Mouse (Mus musculus): ENCODE data around the gene Gm5148. TPM values are rescaled to one million over a fixed set of nuclear protein-coding genes. Genes with fewer than 3 reads are reported as not detected.

Gm5148 gene
- total and polyA plus RNA-seq, 3 experiments: 1.0 to 147 TPM; not detected in 1

DNA sequence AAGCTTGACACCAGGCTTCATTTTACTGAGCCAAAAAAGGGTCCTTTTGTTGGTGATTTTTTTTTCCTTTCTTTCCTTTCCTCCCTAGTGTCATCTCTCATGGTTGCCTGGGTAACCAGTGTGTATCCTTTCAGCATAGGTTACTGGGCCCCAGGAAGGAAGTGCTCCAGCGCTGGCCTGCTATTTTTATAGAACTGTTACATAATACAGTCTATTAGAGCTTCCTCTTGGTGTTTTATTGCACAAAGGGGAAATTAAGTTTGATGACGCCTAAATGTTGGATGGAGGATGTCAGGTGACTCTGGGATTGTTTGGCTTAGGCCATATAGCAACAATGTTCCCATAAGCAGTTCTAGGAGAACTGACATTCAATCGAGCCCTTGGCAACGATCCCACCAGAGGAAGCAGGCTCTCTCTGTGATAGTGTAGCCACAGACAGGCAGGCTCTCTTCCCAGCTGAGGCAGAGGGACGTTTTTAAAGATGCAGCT is 45.0 kb upstream of the Gm5148 start (continued):
- TF ChIP-seq BHLHE40 (IDR thresholded peaks at IDR 0.05; ENCODE audit: borderline replicate concordance, low read depth, low read length) (no peak), EP300 (IDR thresholded peaks at IDR 0.05; ENCODE audit: low read depth in 1 of 2, low read length in 2 of 2) (peak in 1 of 2 experiments; percentile 46; a peak in 2 of 4 replicates), RAD21 (IDR thresholded peaks at IDR 0.05; ENCODE audit: low read depth, low read length) (no peak), ZC3H11A (IDR thresholded peaks at IDR 0.05; ENCODE audit: low read depth, low read length) (no peak)

- no peaks in the 10 kb centered on the region for H3K27me3 ChIP-seq (ENCODE audit: control insufficient read depth in 1 of 2, insufficient read depth in 2 of 2, low read length in 2 of 2)
- H3K9ac ChIP-seq (ENCODE audit: control insufficient read depth, low read depth, low read length, poor library complexity, severe bottlenecking): no peak overlapping the region
- no peaks in the 10 kb centered on the region for H3K79me2 ChIP-seq (ENCODE audit: control insufficient read depth, insufficient read depth, low read length, poor library complexity)
- no peak for DNase-seq (ENCODE audit: low read depth, low spot score)
- H3K27ac ChIP-seq (ENCODE audit: control insufficient read depth, low read depth, low read length): no peak overlapping the region
- no peaks in the 10 kb centered on the region for H3K9me3 ChIP-seq (replicated peaks; ENCODE audit: insufficient read depth, low read length)
- H3K4me1 ChIP-seq (ENCODE audit: control insufficient read depth in 1 of 2, insufficient read depth in 2 of 2, low read length in 2 of 2): peaks cover 13 to 29% of the 10 kb centered on the region in 2 experiments
- H3K36me3 ChIP-seq (ENCODE audit: control insufficient read depth in 1 of 2, insufficient read depth in 2 of 2, low read length in 2 of 2): peaks cover 0 to 25% of the 10 kb centered on the region in 2 experiments; a peak in 2 of 4 replicates
- TF ChIP-seq GABPA (IDR thresholded peaks at IDR 0.05; ENCODE audit: low read depth, low read length) (no peak), CHD2 (IDR thresholded peaks at IDR 0.05; ENCODE audit: low read length) (no peak), MYC (IDR thresholded peaks at IDR 0.05; ENCODE audit: low read depth, low read length) (no peak)
- no peak overlapping the region for H3K4me3 ChIP-seq (ENCODE audit: control insufficient read depth in 1 of 2, insufficient read depth in 1 of 2, low read depth in 2 of 2, low read length in 2 of 2)
Observed at GRCm38 (mm10) chr3:37767147-37768015, 43.1 kb upstream of the Gm5148 start.

- Histone ChIP-seq H3K27me3 (ENCODE audit: control insufficient read depth in 1 of 2, insufficient read depth in 2 of 2, low read length in 2 of 2) (no peaks in the 10 kb centered on the region), H3K9me3 (replicated peaks; ENCODE audit: insufficient read depth, low read length) (no peaks in the 10 kb centered on the region), H3K27ac (ENCODE audit: control insufficient read depth, low read depth, low read length) (no peak overlapping the region), H3K79me2 (ENCODE audit: control insufficient read depth, insufficient read depth, low read length, poor library complexity) (no peaks in the 10 kb centered on the region), H3K36me3 (ENCODE audit: control insufficient read depth in 1 of 2, insufficient read depth in 2 of 2, low read length in 2 of 2) (peaks cover 0 to 30% of the 10 kb centered on the region in 2 experiments; a peak in 2 of 4 replicates), H3K4me1 (ENCODE audit: control insufficient read depth in 1 of 2, insufficient read depth in 2 of 2, low read length in 2 of 2) (peaks cover 16 to 33% of the 10 kb centered on the region in 2 experiments), H3K9ac (ENCODE audit: control insufficient read depth, low read depth, low read length, poor library complexity, severe bottlenecking) (no peak overlapping the region), H3K4me3 (ENCODE audit: control insufficient read depth in 1 of 2, insufficient read depth in 1 of 2, low read depth in 2 of 2, low read length in 2 of 2) (no peak overlapping the region)
- TF ChIP-seq POLR2AphosphoS2 (IDR thresholded peaks at IDR 0.05; ENCODE audit: low read length) (no peak), BHLHE40 (IDR thresholded peaks at IDR 0.05; ENCODE audit: borderline replicate concordance, low read depth, low read length) (no peak), ZMIZ1 (IDR thresholded peaks at IDR 0.05; ENCODE audit: low read depth, low read length) (no peak), E2F4 (IDR thresholded peaks at IDR 0.05; ENCODE audit: borderline replicate concordance, low read depth, low read length) (no peak), RAD21 (IDR thresholded peaks at IDR 0.05; ENCODE audit: low read depth, low read length) (no peak), GATA1 (IDR thresholded peaks at IDR 0.05; ENCODE audit: low read depth, low read length) (no peak), MAZ (IDR thresholded peaks at IDR 0.05; ENCODE audit: low read depth, low read length) (no peak), CTCF (IDR thresholded peaks at IDR 0.05 in 2 of 3, conservative IDR thresholded peaks at IDR 0.05 in 1 of 3; ENCODE audit: control insufficient read depth in 1 of 3, insufficient read depth in 1 of 3, low read depth in 2 of 3, low read length in 3 of 3, poor library complexity in 1 of 3, severe bottlenecking in 1 of 3) (no peak), ELF1 (IDR thresholded peaks at IDR 0.05; ENCODE audit: low read depth, low read length) (no peak), ZC3H11A (IDR thresholded peaks at IDR 0.05; ENCODE audit: low read depth, low read length) (no peak), EP300 (IDR thresholded peaks at IDR 0.05; ENCODE audit: low read depth in 1 of 2, low read length in 2 of 2) (no peak), MAX (IDR thresholded peaks at IDR 0.05; ENCODE audit: low read length) (no peak), USF2 (IDR thresholded peaks at IDR 0.05; ENCODE audit: borderline replicate concordance in 1 of 2, insufficient read depth in 1 of 2, low read depth in 1 of 2, low read length in 2 of 2) (no peak), KAT2A (conservative IDR thresholded peaks at IDR 0.05; ENCODE audit: low read depth, low read length) (no peak), CHD2 (IDR thresholded peaks at IDR 0.05; ENCODE audit: low read length) (no peak), MAFK (IDR thresholded peaks at IDR 0.05; ENCODE audit: borderline replicate concordance, low read depth, low read length) (no peak), RCOR1 (IDR thresholded peaks at IDR 0.05; ENCODE audit: low read depth, low read length) (no peak)
- DNase-seq (ENCODE audit: low read depth, low spot score): no peak
Observed at GRCm38 (mm10) chr3:37766628-37767027, 42.3 kb upstream of the Gm5148 start.

All from MEL (cell line).